Mouse (Mus musculus): ENCODE data around the gene Snrnp48. TPM values are rescaled to one million over a fixed set of nuclear protein-coding genes. Genes with fewer than 3 reads are reported as not detected.

The Snrnp48 gene
- polyA plus RNA-seq (2012): 38.8 and 64.6 TPM in 2 replicates

DNA sequence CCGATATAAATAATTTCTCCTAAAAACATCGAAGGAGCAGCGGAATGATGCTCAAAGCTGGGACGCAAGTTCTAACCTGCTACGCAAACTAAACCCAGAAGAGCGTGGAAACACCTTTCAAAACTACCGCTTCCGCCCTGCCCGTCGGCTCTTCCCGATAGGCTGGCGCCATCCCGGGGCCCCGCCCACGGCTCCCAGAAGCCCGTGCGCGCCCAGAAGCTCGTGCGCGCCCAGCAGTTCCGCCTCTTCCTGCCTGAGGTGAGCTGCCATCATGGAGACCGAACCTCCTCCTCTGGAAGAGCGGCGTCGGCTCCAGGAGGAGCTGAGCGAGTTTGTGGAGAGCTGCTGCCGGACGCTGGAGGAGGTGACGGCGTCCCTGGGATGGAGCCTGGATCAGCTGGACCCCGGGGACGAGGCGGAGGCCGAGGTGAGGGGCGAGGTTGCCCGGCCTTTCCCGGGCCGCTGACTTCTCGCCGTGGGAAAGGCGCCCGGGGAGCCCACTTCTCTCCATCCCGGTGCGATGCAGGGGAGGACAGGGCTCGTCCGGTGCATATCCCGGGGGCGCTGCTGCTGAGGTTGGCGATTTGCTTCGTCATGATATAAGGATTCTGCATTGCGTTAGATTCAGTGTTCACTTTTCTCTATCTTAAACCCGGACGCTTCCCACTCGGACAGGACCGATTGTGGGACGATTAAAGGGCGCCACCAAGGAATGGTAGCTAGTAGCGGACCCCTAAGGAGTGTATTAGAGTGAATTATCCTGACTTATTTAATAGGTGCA is at the start of gene Snrnp48:
Gene Snrnp48, plus strand, starts transcription at position 237 of the 781 bp plus-strand sequence.
- TF ChIP-seq GATA1 (IDR thresholded peaks at IDR 0.05; ENCODE audit: low read length): no peak

DNA sequence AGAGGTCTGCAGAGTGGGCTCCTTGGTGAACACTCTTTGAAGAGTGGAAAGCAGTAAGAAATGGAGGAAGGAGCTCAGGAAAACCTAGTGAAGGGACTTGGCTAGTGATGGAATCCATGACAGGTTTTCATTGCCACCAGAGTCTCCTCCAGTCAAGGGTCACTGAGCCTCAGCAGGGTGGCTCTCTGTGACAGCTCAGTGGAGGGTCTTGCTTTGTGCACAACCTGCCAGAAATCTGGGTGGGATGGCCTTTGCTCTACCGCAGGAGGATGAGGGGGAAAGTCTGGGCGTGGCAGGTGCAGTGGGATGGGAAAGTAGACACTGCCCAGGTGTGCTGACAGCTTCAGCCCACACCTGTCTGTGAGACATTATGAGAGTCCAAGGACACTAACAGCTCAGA is 49.2 kb upstream of the Snrnp48 start:
- no peak for TF ChIP-seq GATA1 (IDR thresholded peaks at IDR 0.05; ENCODE audit: low read length)

- no peak for TF ChIP-seq GATA1 (IDR thresholded peaks at IDR 0.05; ENCODE audit: low read length)
Observed at GRCm38 (mm10) chr13:38157635-38158034, 47.1 kb upstream of the Snrnp48 start.

- no peak for TF ChIP-seq GATA1 (IDR thresholded peaks at IDR 0.05; ENCODE audit: low read length)
Observed at GRCm38 (mm10) chr13:38162002-38162401, 42.7 kb upstream of the Snrnp48 start.

DNA sequence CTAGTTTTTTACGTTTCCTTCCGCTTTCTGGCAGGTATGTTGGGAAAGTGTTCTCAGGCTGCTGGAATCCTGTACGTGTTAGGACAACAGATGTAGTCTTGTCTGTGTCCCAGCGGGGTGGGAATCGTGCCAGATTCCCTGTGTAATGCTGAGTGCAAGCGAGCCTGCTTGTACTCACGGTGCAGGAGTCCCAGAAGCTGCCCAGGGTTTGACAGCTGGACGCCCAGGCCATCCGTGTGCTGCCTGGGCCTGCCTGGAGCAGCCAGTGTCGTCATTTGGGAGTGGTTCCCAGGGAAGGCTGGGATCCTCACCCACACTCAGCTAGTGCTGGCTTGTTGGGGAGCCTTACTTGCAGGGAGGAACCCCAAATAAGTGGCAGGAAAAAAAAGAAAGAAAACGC is 42.1 kb upstream of the Snrnp48 start:
- no peak for TF ChIP-seq GATA1 (IDR thresholded peaks at IDR 0.05; ENCODE audit: low read length)

GRCm38 (mm10) chr13:38164932-38165331 is 39.8 kb upstream of the Snrnp48 start:
- TF ChIP-seq GATA1 (IDR thresholded peaks at IDR 0.05; ENCODE audit: low read length): no peak

DNA sequence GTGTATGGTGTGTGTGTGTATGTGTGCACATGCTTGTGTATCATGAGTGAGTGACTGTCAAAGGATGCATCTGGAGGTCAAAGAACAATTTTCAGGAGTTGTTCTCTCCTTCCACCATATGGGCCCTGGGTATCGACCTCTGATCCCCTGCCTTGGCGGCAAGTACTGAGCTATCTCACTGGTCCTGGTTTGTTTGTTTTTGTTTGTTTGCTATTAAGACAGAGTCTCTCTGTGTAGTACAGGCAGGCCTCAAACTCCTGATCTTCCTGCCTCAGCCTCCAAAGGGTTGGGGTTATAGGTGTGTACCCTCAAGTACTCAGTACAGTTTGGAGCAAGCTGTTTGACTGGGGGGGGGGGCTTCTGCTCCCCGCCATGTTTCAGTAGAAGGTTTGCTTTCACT is 37.7 kb upstream of the Snrnp48 start:
- TF ChIP-seq GATA1 (IDR thresholded peaks at IDR 0.05; ENCODE audit: low read length): no peak

GRCm38 (mm10) chr13:38170707-38171144 is 34.0 kb upstream of the Snrnp48 start:
- TF ChIP-seq GATA1 (IDR thresholded peaks at IDR 0.05; ENCODE audit: low read length): no peak

GRCm38 (mm10) chr13:38193406-38193805 is 11.3 kb upstream of the Snrnp48 start:
- TF ChIP-seq GATA1 (IDR thresholded peaks at IDR 0.05; ENCODE audit: low read length): no peak

DNA sequence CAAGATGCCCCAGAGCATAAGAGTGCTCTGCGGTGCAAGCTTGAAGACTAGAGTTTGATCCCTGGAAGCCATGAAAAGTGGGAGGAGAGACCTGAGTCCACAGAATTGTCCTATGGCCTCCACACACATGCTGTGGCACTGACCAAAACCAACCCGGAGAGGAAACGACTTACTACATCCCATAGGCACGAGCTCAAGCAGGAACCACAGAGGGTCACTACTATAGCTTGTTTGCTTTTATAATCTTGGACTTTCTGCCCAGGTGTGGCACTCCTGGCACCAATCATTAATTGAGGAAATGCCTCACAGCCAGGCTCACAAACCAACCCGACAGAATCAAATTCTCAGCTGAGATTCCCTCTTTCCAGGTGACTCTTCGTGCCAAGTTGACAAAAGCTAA is 3.3 kb upstream of the Snrnp48 start:
- no peak for TF ChIP-seq GATA1 (IDR thresholded peaks at IDR 0.05; ENCODE audit: low read length)

DNA sequence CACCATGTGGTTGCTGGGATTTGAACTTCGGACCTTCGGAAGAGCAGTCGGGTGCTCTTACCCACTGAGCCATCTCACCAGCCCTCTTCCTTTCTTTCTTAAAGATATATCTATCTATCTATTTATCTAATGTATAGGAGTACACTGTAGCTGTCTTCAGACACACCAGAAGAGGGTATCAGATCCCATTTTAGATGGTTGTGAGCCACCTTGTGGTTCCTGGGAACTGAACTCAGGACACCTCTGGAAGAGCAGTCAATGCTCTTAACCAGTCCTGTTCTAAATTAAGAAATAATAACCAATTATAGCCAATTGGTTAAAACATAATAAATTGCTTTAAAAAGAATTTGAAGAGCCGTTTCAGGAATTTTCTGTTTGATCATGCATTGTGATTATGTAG is 567 bp upstream of the Snrnp48 start:
- no peak for TF ChIP-seq GATA1 (IDR thresholded peaks at IDR 0.05; ENCODE audit: low read length)

- TF ChIP-seq GATA1 (IDR thresholded peaks at IDR 0.05; ENCODE audit: low read length): no peak
Observed at GRCm38 (mm10) chr13:38211122-38211521, 6.4 kb downstream of the Snrnp48 start.

GRCm38 (mm10) chr13:38218686-38219085 is 13.9 kb downstream of the Snrnp48 start:
- no peak for TF ChIP-seq GATA1 (IDR thresholded peaks at IDR 0.05; ENCODE audit: low read length)

GRCm38 (mm10) chr13:38220331-38220730 is 15.6 kb downstream of the Snrnp48 start:
- TF ChIP-seq GATA1 (IDR thresholded peaks at IDR 0.05; ENCODE audit: low read length): no peak

- TF ChIP-seq GATA1 (IDR thresholded peaks at IDR 0.05; ENCODE audit: low read length): no peak
Observed at GRCm38 (mm10) chr13:38230177-38230821, 25.6 kb downstream of the Snrnp48 start.

GRCm38 (mm10) chr13:38232411-38232810 is 27.7 kb downstream of the Snrnp48 start:
- TF ChIP-seq GATA1 (IDR thresholded peaks at IDR 0.05; ENCODE audit: low read length): no peak
